Mouse (Mus musculus) gastrocnemius, postnatal 25 days (tissue): ENCODE data around the gene Tmem203. TPM values are rescaled to one million over a fixed set of nuclear protein-coding genes. Genes with fewer than 3 reads are reported as not detected.
A peak's percentile ranks its signal among the peaks of the same experiment; 100 is the strongest.

Experiments used
- DNase-seq: peaks from one replicate; pipeline ENCODE4 v3.0.0; 2022
- total RNA-seq, 2 experiments: library from RNA; stranded (reverse); gene quantifications; 1 replicate in 1 of 2; 2 replicates in 1 of 2; pipeline ENCODE4 v1.2.3; 2021

The Tmem203 gene
- total RNA-seq, 2 experiments from 2014 or later = 10.3 to 11.3 TPM

- no peak for DNase-seq
These were observed 36.2 kb downstream of the Tmem203 start for GRCm38 (mm10) chr2:25291184-25292053.

- peak; percentile 35 for DNase-seq
These were observed 36.9 kb downstream of the Tmem203 start for GRCm38 (mm10) chr2:25292054-25292544.

DNA sequence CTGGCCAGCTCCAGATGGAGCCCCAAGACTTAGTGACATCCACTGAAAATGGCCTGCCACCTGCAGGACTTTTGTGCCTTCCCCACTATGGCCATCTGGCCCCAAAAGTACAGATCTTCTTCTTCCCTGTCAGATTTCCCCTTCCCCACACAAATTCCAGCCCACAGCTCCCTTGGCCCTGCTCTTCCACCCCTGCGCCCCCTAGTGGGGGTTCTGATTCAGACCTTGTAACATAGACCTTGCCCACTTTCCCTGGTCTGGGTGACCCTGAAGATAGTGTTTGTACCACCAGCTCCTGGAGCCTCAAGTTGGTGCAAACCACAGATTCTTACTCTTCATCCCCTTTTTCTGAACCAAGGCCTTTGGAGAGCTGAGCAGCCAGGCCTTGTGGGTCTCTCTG lies 37.6 kb downstream of the Tmem203 start:
- DNase-seq = peak; percentile 41

GRCm38 (mm10) chr2:25293706-25294105 lies 38.5 kb downstream of the Tmem203 start:
- DNase-seq = no peak

DNA sequence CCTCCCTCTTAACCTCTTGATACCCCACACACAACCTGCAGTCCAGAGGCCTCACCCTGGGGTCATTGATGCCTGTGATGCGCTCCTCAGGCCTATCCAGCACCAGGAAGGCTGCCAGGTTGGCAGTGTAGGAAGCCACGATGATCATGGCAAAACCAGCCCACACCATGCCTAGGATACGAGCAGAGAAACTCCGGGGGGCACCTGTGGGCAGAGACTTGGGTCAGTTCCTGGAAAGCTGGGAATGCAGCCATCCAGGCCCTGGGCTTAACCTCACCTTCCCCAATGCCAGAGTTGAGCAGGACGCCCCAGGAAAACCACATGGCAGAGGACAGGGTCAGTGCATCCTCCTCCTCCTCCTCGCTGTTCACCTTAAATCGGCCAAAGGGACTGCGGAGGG lies 41.9 kb downstream of the Tmem203 start:
- DNase-seq = no peak

DNA sequence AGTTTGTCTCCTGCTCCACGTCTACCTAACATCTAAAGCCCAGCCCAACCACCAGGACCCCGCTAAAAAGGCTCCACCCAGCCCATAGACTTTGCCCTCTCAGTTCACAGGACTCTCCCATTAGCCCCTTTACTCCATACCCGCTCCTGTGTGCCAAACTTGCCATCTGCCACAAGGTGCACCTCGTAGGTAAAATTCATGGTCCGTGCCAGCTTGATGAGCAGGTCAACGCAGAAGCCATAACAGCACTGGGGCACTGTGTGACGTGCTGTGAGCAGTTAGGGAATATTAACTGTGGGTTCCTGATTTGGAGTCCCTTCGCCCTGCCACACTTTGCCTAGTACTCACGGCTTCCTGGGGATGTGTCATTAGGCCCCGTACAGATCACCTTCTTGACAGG lies 42.8 kb downstream of the Tmem203 start:
- DNase-seq = no peak

DNA sequence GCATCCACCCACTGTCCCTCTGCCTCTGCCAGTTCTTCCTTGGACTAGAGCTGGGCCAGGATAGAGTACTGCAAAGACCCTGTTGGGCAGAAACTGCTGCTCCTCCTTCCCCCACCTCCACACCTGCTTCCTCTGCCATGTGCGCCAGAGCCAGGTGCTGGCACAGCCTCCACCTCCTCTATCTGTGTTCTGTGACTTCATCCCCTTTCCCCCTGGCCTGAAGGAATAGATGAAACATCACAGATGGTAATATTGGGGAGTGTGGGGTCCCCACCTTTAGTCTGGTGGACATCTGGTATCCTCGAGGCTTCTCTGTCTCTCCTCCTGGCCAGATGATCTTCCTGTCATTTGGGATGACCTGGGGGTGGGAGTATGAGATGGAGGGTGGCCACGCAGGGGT lies 48.2 kb downstream of the Tmem203 start:
- no peak for DNase-seq

DNA sequence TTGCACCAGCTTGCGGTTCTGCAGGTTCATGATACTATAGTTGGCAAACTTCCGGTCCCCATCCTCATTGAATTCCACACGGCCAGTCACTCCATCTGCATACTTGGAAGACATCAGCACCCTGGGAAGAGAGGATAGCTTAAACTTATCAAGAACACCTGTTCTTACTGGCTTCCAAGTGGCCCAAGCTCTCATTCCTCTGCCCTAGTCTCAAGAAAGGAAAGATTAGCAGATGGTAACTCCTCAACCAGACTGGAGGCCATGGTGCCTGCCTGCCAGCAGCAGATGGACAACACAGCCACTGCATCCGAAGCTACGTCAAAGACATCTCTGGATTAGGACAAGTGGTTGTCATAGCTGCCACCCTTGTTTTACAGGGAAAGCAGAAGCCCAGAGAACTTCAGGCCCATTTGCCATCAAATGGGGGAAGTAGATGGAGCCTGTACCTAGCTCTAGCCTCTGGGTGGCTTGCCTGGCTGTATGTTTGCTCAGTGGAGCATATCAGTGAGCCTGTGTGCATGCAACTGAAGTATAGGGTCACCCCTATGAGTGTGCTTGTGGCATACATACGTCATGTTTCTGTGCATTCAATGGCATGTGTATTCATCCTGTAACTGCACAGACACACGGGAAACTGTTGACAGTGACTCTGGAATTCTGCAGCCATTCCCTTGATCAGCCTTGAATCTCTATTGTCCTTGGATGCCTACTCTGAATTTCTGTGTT lies 48.9 kb downstream of the Tmem203 start:
- no peak for DNase-seq

DNA sequence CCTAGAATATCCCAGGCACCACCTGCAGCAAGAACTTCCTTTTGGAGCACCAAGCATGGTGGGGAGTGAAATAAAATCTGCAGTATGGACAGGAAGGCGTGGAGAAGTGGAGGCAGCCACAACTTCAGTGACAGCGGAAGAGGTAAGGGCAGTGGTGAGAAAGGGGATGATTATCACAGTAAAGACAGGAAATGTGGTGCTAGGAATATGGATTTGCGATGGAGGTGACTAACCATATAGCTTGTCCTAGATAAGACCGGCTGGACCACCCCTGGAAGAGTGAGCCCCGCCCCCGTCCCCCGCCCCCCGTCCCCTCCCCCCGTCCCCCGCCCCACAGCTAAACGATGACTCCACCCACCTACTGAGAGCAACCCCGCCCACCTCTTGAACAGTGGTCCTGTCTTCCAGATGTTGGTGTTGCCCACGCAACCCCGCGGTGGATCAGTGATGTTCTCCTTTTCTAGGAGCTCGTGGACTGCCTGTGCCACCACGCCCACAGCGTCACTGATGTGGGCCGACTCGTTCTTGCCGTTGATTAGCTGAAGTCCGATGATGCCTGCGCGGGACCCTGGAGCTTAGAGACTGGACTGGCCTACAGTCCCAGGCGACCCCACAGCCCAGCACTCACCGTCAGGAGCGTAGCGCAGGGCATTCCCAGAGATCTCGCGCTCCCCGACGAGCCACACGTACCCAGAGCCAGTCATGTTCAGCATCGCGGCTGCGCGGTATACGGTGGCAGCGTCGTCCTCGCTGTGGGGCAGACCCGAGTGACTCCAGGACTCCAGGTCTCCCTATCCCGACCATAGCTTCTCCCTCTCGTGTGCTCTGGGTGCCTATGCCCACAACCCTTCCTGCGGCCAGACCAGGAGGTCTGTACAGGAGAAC lies 49.7 kb downstream of the Tmem203 start:
- no peak for DNase-seq

Other genes starting within 250 kb of the Tmem203 start
- gene Nsmf, start 201.1 kb upstream of the Tmem203 start, total RNA-seq = 10 to 100 TPM; 12.8 to 15.9 TPM
- not detected for gene Entpd8, start 175.1 kb upstream of the Tmem203 start, total RNA-seq
- gene Noxa1, start 160.3 kb upstream of the Tmem203 start, total RNA-seq = not detected
- 1 to 10 TPM; 3.6 to 6.7 TPM for gene Nrarp, start 74.7 kb upstream of the Tmem203 start, total RNA-seq
- 1 to 10 TPM; 1.1 to 1.3 TPM for gene Tor4a, start 58.6 kb upstream of the Tmem203 start, total RNA-seq
- 10 to 100 TPM; 20.5 to 22.3 TPM for gene Nelfb, start 44.0 kb upstream of the Tmem203 start, total RNA-seq
- not detected for gene Stpg3, start 40.8 kb upstream of the Tmem203 start, total RNA-seq
- not detected for gene Fam166a, start 36.7 kb upstream of the Tmem203 start, total RNA-seq
- 100 to 1,000 TPM; 167 to 293 TPM for gene Tubb4b, start 30.7 kb upstream of the Tmem203 start, total RNA-seq
- gene Slc34a3, start 21.1 kb upstream of the Tmem203 start, total RNA-seq = not detected
- gene Rnf224, start 18.7 kb upstream of the Tmem203 start, total RNA-seq = not detected
- under 1 TPM; 0.56 to 0.75 TPM for gene Rnf208, start 13.2 kb upstream of the Tmem203 start, total RNA-seq
- not detected for gene Cysrt1, start 13.0 kb upstream of the Tmem203 start, total RNA-seq
- under 1 TPM; 0.82 to 0.99 TPM for gene AL732309.1, start 8.6 kb upstream of the Tmem203 start, total RNA-seq
- 1 to 10 TPM; 2.1 to 2.9 TPM for gene Tprn, start 7.2 kb downstream of the Tmem203 start, total RNA-seq
- 10 to 100 TPM; 31.6 to 33.0 TPM for gene Ssna1, start 17.0 kb downstream of the Tmem203 start, total RNA-seq
- 10 to 100 TPM; 27.0 to 27.3 TPM for gene Anapc2, start 17.0 kb downstream of the Tmem203 start, total RNA-seq
- gene Tmem210, start 32.7 kb downstream of the Tmem203 start, total RNA-seq = not detected
- not detected for gene Lrrc26, start 34.5 kb downstream of the Tmem203 start, total RNA-seq
- under 1 TPM in 1 of 2 experiments, not detected in 1; 0.08 TPM for gene Grin1, start 63.7 kb downstream of the Tmem203 start, total RNA-seq
- gene Man1b1, start 76.9 kb downstream of the Tmem203 start, total RNA-seq = 10 to 100 TPM; 11.9 to 15.4 TPM
- 10 to 100 TPM; 10.1 to 10.4 TPM for gene Dpp7, start 100.9 kb downstream of the Tmem203 start, total RNA-seq
- 1 to 10 TPM; 2.8 to 4.6 TPM for gene Uap1l1, start 110.2 kb downstream of the Tmem203 start, total RNA-seq
- under 1 TPM; 0.19 to 0.33 TPM for gene Sapcd2, start 116.9 kb downstream of the Tmem203 start, total RNA-seq
- gene Entpd2, start 140.4 kb downstream of the Tmem203 start, total RNA-seq = 1 to 10 TPM; 9.1 to 9.4 TPM
- 10 to 100 TPM; 15.0 to 25.1 TPM for gene Npdc1, start 143.9 kb downstream of the Tmem203 start, total RNA-seq
- gene Fut7, start 167.8 kb downstream of the Tmem203 start, total RNA-seq = not detected
- gene Abca2, start 173.3 kb downstream of the Tmem203 start, total RNA-seq = 10 to 100 TPM; 12.5 to 16.2 TPM
- under 1 TPM; 0.35 to 0.64 TPM for gene Clic3, start 201.4 kb downstream of the Tmem203 start, total RNA-seq
- gene Paxx, start 205.7 kb downstream of the Tmem203 start, total RNA-seq = 10 to 100 TPM; 13.7 to 16.2 TPM
- gene Ptgds, start 214.6 kb downstream of the Tmem203 start, total RNA-seq = not detected
- gene Lcn12, start 238.5 kb downstream of the Tmem203 start, total RNA-seq = not detected
- gene Fbxw5, start 245.3 kb downstream of the Tmem203 start, total RNA-seq = 10 to 100 TPM; 77.2 to 77.4 TPM
- gene C8g, start 246.3 kb downstream of the Tmem203 start, total RNA-seq = 1 to 10 TPM in 1 of 2 experiments, under 1 TPM in 1; 0.86 to 1.3 TPM